Mouse (Mus musculus) embryonic facial prominence, embryonic 10.5 days (tissue): ENCODE data around the gene Rbm33. TPM values are rescaled to one million over a fixed set of nuclear protein-coding genes. Genes with fewer than 3 reads are reported as not detected.

Source experiments
- DNase-seq: peaks from one replicate; pipeline ENCODE4 v3.0.0-alpha.2; 2017; ENCODE audit warnings: low spot score
- H3K27ac ChIP-seq: fragments of 300-500 bp; sonication (generic); replicated peaks from 2 replicates; pipeline ENCODE4 v1.5.1; 2016; ENCODE audit warnings: mild to moderate bottlenecking
- H3K27me3 ChIP-seq: fragments of 300-500 bp; sonication (generic); replicated peaks from 2 replicates; pipeline ENCODE4 v1.6.1; 2016; ENCODE audit warnings: low read depth, mild to moderate bottlenecking; ENCODE audit not compliant: poor library complexity, severe bottlenecking
- H3K36me3 ChIP-seq: fragments of 300-500 bp; sonication (generic); replicated peaks from 2 replicates; pipeline ENCODE4 v1.6.1; 2016; ENCODE audit warnings: mild to moderate bottlenecking, moderate library complexity
- H3K4me1 ChIP-seq: fragments of 300-500 bp; sonication (generic); 2 replicates; pipeline ENCODE4 v1.6.1; 2016
- H3K4me3 ChIP-seq: fragments of 300-500 bp; sonication (generic); 2 replicates; pipeline ENCODE4 v1.5.1; 2016; ENCODE audit warnings: mild to moderate bottlenecking, moderate library complexity
- H3K9me3 ChIP-seq: fragments of 300-500 bp; sonication (generic); 2 replicates; pipeline ENCODE4 v1.6.1; 2016; ENCODE audit warnings: mild to moderate bottlenecking
- WGBS: fragments of 180-500 bp; shearing (Covaris S2); methylation state at CpG from one replicate; pipeline ENCODE4 v1.1.7; 2016; 5-methylcytosine and 5-hydroxymethylcytosine counted together
- polyA plus RNA-seq: library from polyadenylated mRNA; unstranded; fragments of >200 nt; fragmentation: Nextera tagmentation; extraction: Ambion mirVana; gene quantifications from 2 replicates; pipeline ENCODE4 v1.2.1, GENCODE M21; 2016

The Rbm33 gene
- polyA plus RNA-seq, 1 experiment from 2014 or later: 14.7 TPM

DNA sequence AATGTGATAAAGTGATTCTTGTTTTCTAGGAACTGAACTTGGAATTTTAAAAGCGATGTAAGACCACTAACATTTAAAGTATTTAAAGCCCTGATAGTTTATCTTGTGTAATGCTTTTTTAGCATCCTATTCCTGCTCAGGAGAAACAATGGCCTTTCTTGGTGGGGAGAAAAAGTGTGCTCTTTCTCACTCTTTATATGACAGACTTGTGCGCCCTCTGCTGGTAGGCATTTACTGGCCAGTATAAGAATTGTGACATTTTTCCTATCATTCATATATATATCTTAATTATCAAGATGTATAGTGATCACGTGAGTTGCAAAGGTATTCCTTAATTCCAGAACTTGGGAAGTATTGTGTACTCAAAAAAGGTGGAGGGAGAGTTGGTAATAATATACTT lies 71.3 kb downstream of the Rbm33 start:
- Histone ChIP-seq H3K27ac (no peak overlapping the region), H3K9me3 (no peaks in the 10 kb centered on the region), H3K4me1 (no peaks in the 10 kb centered on the region), H3K4me3 (no peak overlapping the region), H3K27me3 (no peaks in the 10 kb centered on the region), H3K36me3 (peaks cover 80% of the 10 kb centered on the region)
- WGBS: 61% methylated on average over 3 of the region's 3 CpGs
- peak; percentile 50 for DNase-seq

- WGBS: 85% methylated on average over 6 of the region's 6 CpGs
- peaks cover 88% of the 10 kb centered on the region for H3K36me3 ChIP-seq
- DNase-seq: no peak
- H3K4me1 ChIP-seq: no peaks in the 10 kb centered on the region
- H3K27me3 ChIP-seq: no peaks in the 10 kb centered on the region
- no peaks in the 10 kb centered on the region for H3K9me3 ChIP-seq
- H3K27ac ChIP-seq: no peak overlapping the region
- no peak overlapping the region for H3K4me3 ChIP-seq
Observed at GRCm38 (mm10) chr5:28390189-28390588, 73.3 kb downstream of the Rbm33 start.

DNA sequence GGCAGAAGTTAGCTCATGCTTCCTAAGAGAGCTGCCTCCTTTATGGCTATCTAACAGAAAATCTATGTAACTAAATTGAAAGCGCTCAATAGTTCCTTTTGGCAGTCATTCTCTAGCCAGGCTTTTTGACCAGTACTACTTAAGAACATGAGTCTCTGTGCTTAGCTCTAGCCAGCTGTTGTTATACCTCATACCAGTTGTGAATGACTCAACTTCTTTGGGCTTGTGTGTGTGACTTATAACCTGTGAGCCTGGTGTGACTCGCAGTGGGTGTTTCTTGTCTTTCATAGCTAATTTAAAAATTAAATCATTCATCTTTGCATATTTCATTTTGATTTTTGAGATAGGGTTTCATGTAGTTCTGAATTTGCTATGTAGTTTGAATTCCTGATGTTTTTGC lies 80.4 kb downstream of the Rbm33 start:
- 96% methylated on average over 2 of the region's 2 CpGs for WGBS
- DNase-seq: no peak
- Histone ChIP-seq H3K36me3 (peaks cover 94% of the 10 kb centered on the region), H3K27ac (no peak overlapping the region), H3K27me3 (no peaks in the 10 kb centered on the region), H3K4me1 (no peaks in the 10 kb centered on the region), H3K9me3 (no peaks in the 10 kb centered on the region), H3K4me3 (no peak overlapping the region)

DNA sequence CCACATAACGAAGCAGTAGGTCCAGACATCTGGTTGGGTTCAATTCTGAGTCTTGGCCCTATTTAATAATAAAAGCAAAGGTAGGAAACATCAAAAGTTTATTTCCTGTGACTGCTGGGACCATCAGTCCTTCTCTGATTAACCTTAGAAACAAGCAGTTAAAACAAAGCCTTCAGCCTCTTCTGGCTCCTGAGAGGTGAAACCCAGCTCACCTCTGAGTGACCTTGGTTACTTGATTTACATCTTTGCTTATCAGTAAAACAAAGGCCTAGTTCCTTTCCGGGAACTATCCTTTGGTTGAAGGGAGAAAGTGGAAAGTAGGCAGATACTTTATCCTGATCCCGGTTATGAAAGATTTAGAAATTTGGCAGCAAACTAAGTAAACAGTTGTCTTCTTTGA lies 81.8 kb downstream of the Rbm33 start:
- Histone ChIP-seq H3K36me3 (peaks cover 88% of the 10 kb centered on the region), H3K27me3 (no peaks in the 10 kb centered on the region), H3K9me3 (no peaks in the 10 kb centered on the region), H3K4me1 (no peaks in the 10 kb centered on the region), H3K4me3 (no peak overlapping the region), H3K27ac (no peak overlapping the region)
- 84% methylated on average over 3 of the region's 3 CpGs for WGBS
- DNase-seq: no peak

- DNase-seq: no peak
- peaks cover 79% of the 10 kb centered on the region for H3K36me3 ChIP-seq
- H3K4me3 ChIP-seq: no peak overlapping the region
- no peaks in the 10 kb centered on the region for H3K27me3 ChIP-seq
- no peaks in the 10 kb centered on the region for H3K4me1 ChIP-seq
- H3K9me3 ChIP-seq: no peaks in the 10 kb centered on the region
- no peak overlapping the region for H3K27ac ChIP-seq
- 89% methylated on average over 2 of the region's 2 CpGs for WGBS
Observed at GRCm38 (mm10) chr5:28399451-28400115, 82.7 kb downstream of the Rbm33 start.

DNA sequence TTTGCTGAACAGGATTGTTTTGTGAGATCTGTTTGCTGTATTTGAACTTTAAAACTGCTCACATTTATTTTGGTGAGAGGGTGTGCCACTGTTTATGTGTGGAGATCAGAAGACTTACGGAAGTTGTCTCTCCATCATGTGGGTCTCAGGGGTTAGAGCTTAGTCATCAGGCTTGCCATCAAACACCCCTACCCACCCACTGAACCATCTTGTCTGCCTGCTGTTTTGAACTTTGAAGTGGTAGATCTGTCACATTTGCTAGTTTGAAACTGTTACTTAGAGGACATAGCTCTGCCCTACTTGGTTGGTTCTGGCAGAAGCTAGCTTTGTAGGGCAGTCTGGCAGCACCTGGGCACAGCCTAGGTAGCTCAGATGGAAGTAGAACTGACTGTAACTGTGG lies 85.8 kb downstream of the Rbm33 start:
- Histone ChIP-seq H3K4me1 (no peaks in the 10 kb centered on the region), H3K36me3 (peaks cover 58% of the 10 kb centered on the region)
- DNase-seq: no peak

GRCm38 (mm10) chr5:28406662-28407061 lies 89.7 kb downstream of the Rbm33 start:
- Histone ChIP-seq H3K4me3 (no peak overlapping the region), H3K36me3 (peaks cover 57% of the 10 kb centered on the region), H3K27ac (no peak overlapping the region), H3K9me3 (no peaks in the 10 kb centered on the region), H3K4me1 (no peaks in the 10 kb centered on the region), H3K27me3 (no peaks in the 10 kb centered on the region)
- no peak for DNase-seq
- WGBS: 89% methylated on average over 3 of the region's 3 CpGs

More for the DNA sequence above, 85.8 kb downstream of the Rbm33 start:
- Histone ChIP-seq H3K4me3 (no peak overlapping the region), H3K27ac (no peak overlapping the region), H3K27me3 (no peaks in the 10 kb centered on the region), H3K9me3 (no peaks in the 10 kb centered on the region)
- 93% methylated on average over 1 of the region's 1 CpGs for WGBS

DNA sequence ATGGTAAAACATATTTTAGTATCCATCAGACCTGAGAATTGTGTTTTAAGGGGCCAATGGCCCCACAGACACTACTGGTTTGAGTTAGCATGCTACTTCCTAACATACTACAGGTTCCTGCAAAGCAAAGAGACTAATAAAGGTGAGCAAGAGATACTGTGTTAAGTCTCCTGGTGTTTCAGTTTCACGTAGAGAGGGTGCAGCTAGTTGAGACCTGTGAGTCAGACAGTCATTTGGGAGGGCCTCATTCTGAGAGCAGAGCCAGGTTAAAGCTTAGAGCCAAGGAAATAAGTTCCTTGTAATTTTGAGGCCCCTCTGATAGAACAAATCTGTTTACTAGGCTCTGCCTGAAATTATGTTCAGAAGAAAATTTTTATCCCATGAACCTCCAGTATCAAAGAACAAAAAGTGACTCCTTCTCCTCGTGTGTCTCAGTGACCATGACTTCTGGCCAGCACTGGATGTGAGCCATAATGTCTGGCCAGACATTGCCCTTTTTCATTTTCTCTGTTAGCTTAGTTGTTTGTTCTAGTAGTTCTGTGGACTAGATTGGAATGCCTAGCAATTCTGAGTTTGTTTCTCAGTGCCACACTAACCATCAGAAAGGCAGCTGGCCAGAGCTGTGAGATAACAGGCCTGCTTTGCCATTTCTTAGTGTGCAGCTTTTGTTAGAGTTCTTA lies 95.2 kb downstream of the Rbm33 start:
- WGBS: 94% methylated on average over 2 of the region's 2 CpGs
- H3K27me3 ChIP-seq: no peaks in the 10 kb centered on the region
- no peaks in the 10 kb centered on the region for H3K9me3 ChIP-seq
- DNase-seq: peak; percentile 2
- H3K4me3 ChIP-seq: no peak overlapping the region
- H3K36me3 ChIP-seq: peaks cover 98% of the 10 kb centered on the region
- H3K4me1 ChIP-seq: no peaks in the 10 kb centered on the region
- H3K27ac ChIP-seq: no peak overlapping the region

GRCm38 (mm10) chr5:28413533-28413932 lies 96.6 kb downstream of the Rbm33 start:
- Histone ChIP-seq H3K27me3 (no peaks in the 10 kb centered on the region), H3K4me3 (no peak overlapping the region), H3K27ac (no peak overlapping the region), H3K4me1 (no peaks in the 10 kb centered on the region), H3K36me3 (peaks cover 100% of the 10 kb centered on the region), H3K9me3 (no peaks in the 10 kb centered on the region)
- DNase-seq: no peak
- 90% methylated on average over 5 of the region's 5 CpGs for WGBS

- DNase-seq: no peak
- Histone ChIP-seq H3K27me3 (no peaks in the 10 kb centered on the region), H3K36me3 (peaks cover 100% of the 10 kb centered on the region), H3K4me3 (no peak overlapping the region), H3K9me3 (no peaks in the 10 kb centered on the region), H3K27ac (no peak overlapping the region), H3K4me1 (no peaks in the 10 kb centered on the region)
- 93% methylated on average over 3 of the region's 3 CpGs for WGBS
Observed at GRCm38 (mm10) chr5:28414076-28414475, 97.2 kb downstream of the Rbm33 start.

DNA sequence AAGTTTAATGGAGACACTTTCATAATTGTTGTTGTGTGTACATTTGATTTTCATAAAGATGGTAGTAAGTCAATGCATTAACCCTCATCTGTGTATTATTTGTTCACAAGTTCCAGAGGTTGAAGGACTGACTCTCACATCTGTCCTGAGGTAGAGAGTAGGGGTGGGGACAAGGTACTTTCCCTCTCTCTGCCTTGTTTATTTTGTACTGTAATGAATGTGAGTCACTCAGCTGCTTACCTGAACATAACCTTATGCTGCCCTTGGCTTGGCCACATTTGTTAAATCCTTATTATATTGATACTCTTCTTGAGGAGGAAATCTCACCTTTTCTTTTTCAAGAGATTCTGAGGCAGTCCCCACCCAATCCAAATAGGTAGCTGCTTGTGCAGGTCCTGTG lies 99.1 kb downstream of the Rbm33 start:
- Histone ChIP-seq H3K4me1 (no peaks in the 10 kb centered on the region), H3K9me3 (no peaks in the 10 kb centered on the region), H3K4me3 (no peak overlapping the region), H3K27me3 (no peaks in the 10 kb centered on the region), H3K27ac (no peak overlapping the region), H3K36me3 (peaks cover 94% of the 10 kb centered on the region)
- DNase-seq: no peak

GRCm38 (mm10) chr5:28418734-28419133 lies 101.8 kb downstream of the Rbm33 start:
- Histone ChIP-seq H3K36me3 (peaks cover 67% of the 10 kb centered on the region), H3K4me3 (no peak overlapping the region), H3K4me1 (no peaks in the 10 kb centered on the region), H3K9me3 (no peaks in the 10 kb centered on the region), H3K27me3 (no peaks in the 10 kb centered on the region), H3K27ac (no peak overlapping the region)
- 90% methylated on average over 10 of the region's 10 CpGs for whole genome bisulfite sequencing
- no peak for DNase-seq

DNA sequence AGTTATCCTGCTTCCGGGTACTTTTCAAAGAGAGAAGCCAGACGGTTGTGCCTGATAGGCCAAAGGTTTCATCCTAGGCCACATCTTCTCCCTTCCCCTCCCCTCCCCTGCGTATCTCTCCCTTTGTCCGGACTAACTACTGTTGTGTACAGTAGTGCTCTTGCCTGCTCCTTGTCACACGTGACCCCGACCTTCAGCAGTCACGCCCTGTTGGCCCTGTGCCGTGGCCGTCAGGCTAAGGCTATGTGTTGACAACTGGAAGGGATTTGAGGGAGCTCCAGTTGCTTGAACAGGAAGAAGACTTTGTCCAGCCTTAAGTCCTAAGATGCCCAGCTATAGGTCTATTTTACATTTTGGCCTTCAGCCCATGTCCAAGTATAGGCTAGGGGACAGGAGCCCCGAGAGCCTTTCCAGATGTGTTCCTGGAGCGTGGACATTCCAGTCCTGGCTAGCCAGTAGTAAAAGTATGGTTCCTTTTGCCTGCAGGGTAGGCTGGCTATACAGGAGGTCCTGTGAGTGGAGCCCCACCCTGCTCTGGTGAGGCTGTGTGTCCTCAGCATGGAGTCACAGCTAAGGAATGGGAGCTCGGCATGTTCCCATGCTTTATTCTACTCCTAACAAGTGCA lies 102.8 kb downstream of the Rbm33 start:
- Histone ChIP-seq H3K4me1 (no peaks in the 10 kb centered on the region), H3K4me3 (no peak overlapping the region), H3K27ac (no peak overlapping the region), H3K36me3 (peaks cover 57% of the 10 kb centered on the region), H3K27me3 (no peaks in the 10 kb centered on the region), H3K9me3 (no peaks in the 10 kb centered on the region)
- no peak for DNase-seq
- WGBS: 89% methylated on average over 12 of the region's 12 CpGs
